Mouse (Mus musculus) forebrain, embryonic 13.5 days (tissue): ENCODE measurements around the gene Cnp. TPM values are rescaled to one million over a fixed set of nuclear protein-coding genes. Genes with fewer than 3 reads are reported as not detected.
A peak's percentile ranks its signal among the peaks of the same experiment; 100 is the strongest.
"Not testable (repeated sequence)": the region's sequence is repeated elsewhere in the genome, so short reads cannot be mapped to it uniquely, and the experiment has no call there.

Source experiments
- ATAC-seq: fragments of 200-750 bp; cut with Nextera tagmentation; 2 replicates; pipeline ENCODE4 v1.8.0; 2017
- H3K27ac ChIP-seq: fragments of 300-500 bp; sonication (generic); 2 replicates; pipeline ENCODE4 v1.5.1; 2015; ENCODE audit warnings: inconsistent platforms, mild to moderate bottlenecking, moderate library complexity
- H3K27me3 ChIP-seq: fragments of 300-500 bp; sonication (generic); 2 replicates; pipeline ENCODE4 v1.6.1; 2015; ENCODE audit warnings: mild to moderate bottlenecking, inconsistent platforms
- H3K36me3 ChIP-seq: fragments of 300-500 bp; sonication (generic); 2 replicates; pipeline ENCODE4 v1.6.1; 2015; ENCODE audit warnings: mild to moderate bottlenecking, inconsistent platforms; ENCODE audit not compliant: poor library complexity, severe bottlenecking
- H3K4me1 ChIP-seq: fragments of 300-500 bp; sonication (generic); 2 replicates; pipeline ENCODE4 v1.6.1; 2015; ENCODE audit warnings: inconsistent platforms
- H3K4me2 ChIP-seq: fragments of 300-500 bp; sonication (generic); 2 replicates; pipeline ENCODE4 v1.6.1; 2015; ENCODE audit warnings: inconsistent platforms, mild to moderate bottlenecking, moderate library complexity
- H3K4me3 ChIP-seq: fragments of 300-500 bp; sonication (generic); 2 replicates; pipeline ENCODE4 v1.5.1; 2015; ENCODE audit warnings: mild to moderate bottlenecking, inconsistent platforms
- H3K9ac ChIP-seq: fragments of 300-500 bp; sonication (generic); 2 replicates; pipeline ENCODE4 v1.6.1; 2015; ENCODE audit warnings: mild to moderate bottlenecking, inconsistent platforms
- H3K9me3 ChIP-seq: fragments of 300-500 bp; sonication (generic); replicated peaks from 2 replicates; pipeline ENCODE4 v1.6.1; 2016; ENCODE audit warnings: inconsistent platforms
- whole genome bisulfite sequencing: fragments of 180-500 bp; shearing (Covaris S2); methylation state at CpG from one replicate; pipeline ENCODE4 v1.1.7; 2015; 5-methylcytosine and 5-hydroxymethylcytosine counted together
- polyA plus RNA-seq: library from polyadenylated mRNA; unstranded; fragments of >200 nt; fragmentation: Nextera tagmentation; extraction: Ambion mirVana; gene quantifications from 2 replicates; pipeline ENCODE4 v1.2.1, GENCODE M21; 2015

The Cnp gene
- polyA plus RNA-seq, 1 experiment from 2014 or later: 20.8 TPM

DNA sequence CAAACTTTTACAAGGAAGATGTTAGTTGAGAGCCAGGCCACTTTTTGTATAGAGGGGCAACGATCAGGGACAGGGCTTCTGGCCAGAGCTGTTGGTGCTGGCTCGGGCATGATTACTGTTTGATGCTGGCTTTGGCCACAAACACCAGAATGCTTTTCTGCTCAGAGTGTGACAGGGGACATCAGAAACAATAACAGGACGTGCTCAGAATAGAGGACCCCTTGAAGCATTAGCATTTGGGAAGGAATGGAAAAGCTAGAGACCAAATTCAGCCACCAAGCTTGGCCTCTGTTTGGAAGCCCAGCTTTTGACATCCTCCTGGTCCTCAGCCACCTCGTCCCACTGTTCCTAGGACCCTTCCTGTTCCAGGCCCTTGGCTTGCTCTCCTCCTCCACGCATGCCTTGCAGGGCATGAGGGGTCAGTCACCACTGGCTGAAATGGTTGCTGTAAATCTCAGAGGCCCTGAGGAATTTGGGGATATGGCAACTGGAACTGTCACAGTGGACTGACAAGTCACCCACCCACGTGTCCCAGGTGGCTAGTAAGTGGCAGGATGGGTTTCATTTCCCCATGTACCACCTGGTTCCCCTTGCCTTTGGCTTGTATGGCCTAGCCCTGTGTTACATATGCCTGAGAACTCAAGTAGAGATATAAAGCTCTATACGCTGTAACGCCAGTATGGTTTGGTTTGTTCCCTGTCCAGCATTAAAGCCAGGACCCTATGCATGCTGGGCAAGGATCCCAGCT lies 3.3 kb downstream of the Cnp start:
- H3K9me3 ChIP-seq: no peaks in the 10 kb centered on the region
- H3K4me3 ChIP-seq: no peak overlapping the region
- peaks cover 52% of the 10 kb centered on the region for H3K36me3 ChIP-seq
- peaks cover 21% of the 10 kb centered on the region for H3K4me1 ChIP-seq
- no peak overlapping the region for H3K4me2 ChIP-seq
- no peak overlapping the region for H3K27ac ChIP-seq
- 82% methylated on average over 8 of the region's 8 CpGs for WGBS
- H3K9ac ChIP-seq: no peak overlapping the region
- ATAC-seq: no peak
- H3K27me3 ChIP-seq: no peaks in the 10 kb centered on the region

DNA sequence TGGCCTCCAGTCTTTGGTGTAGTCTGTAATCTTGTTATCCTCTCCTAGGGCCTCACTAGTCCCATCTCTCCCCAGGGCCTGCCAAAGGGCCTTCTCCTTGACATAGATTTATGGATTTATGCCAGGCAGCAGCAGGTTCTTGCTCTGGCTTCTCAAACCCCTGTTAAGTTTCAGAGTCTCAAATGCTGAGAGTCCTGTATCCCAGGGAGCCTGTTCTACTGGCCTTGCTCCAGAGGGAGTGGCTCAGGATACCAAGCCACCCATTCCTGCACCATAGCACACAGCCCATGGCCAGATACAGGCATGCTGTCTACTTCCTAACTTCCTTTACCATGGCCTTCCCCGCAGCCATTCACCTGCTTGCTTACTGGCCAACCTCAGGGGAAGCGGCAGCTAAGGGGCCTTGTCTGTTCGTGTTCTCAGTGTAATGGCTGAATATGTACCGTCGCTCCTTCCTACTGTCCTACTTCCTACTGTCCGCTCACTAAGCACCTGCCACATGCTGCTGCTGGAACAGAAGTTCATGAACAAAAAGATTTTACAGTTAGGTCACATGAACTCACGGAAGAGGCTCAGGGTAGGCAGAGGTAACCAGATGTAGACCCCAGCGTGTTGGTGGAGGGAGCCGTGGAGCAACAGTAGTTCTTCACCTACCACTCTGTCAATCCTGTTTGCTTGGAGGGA lies 4.6 kb downstream of the Cnp start:
- Histone ChIP-seq H3K4me3 (no peak overlapping the region), H3K36me3 (peaks cover 65% of the 10 kb centered on the region), H3K27ac (no peak overlapping the region), H3K27me3 (no peaks in the 10 kb centered on the region), H3K9me3 (no peaks in the 10 kb centered on the region), H3K4me2 (no peak overlapping the region), H3K9ac (no peak overlapping the region), H3K4me1 (peaks cover 21% of the 10 kb centered on the region)
- no peak for ATAC-seq
- 94% methylated on average over 9 of the region's 9 CpGs for WGBS

DNA sequence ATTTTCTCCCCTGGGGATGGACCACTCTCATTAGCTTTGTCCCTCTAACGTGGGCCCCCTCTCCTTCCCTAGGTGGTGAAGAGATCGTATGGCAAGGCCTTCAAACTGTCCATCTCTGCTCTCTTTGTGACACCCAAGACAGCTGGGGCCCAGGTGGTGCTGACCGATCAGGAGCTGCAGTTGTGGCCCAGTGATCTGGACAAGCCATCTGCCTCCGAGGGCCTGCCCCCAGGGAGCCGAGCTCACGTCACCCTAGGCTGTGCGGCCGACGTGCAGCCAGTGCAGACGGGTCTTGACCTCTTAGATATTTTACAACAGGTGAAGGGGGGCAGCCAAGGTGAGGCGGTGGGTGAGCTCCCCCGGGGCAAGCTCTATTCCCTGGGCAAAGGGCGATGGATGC lies 5.6 kb downstream of the Cnp start:
- H3K9me3 ChIP-seq: no peaks in the 10 kb centered on the region
- no peaks in the 10 kb centered on the region for H3K27me3 ChIP-seq
- peaks cover 75% of the 10 kb centered on the region for H3K36me3 ChIP-seq
- ATAC-seq: no peak
- no peak overlapping the region for H3K4me2 ChIP-seq
- WGBS: 96% methylated on average over 13 of the region's 13 CpGs
- H3K4me3 ChIP-seq: no peak overlapping the region
- no peak overlapping the region for H3K9ac ChIP-seq
- H3K4me1 ChIP-seq: peaks cover 14% of the 10 kb centered on the region
- no peak overlapping the region for H3K27ac ChIP-seq

DNA sequence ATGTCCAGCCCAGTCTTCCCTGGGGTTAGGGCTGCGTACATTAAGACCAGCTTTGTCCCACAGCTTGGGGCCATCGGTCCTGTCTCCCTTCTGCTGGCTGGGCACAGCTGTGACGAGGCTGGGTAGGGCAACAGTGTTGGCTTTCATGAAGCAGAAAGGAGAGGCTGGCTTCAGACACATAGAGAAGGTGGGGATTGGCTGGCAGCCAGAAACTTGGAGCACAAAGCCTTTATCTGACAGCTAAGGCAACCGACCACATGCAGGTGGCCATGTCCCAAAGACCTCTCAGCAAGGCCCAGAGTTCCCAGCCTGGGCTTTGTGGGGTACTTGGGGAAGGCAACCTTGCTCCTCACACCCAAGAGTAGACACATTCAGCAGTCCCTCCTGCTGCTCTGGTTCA lies 7.1 kb downstream of the Cnp start:
- Histone ChIP-seq H3K4me2 (no peak overlapping the region), H3K4me3 (no peak overlapping the region), H3K9me3 (no peaks in the 10 kb centered on the region), H3K36me3 (peaks cover 89% of the 10 kb centered on the region), H3K9ac (no peak overlapping the region; the same call in 1 of the 2 replicates), H3K27me3 (no peaks in the 10 kb centered on the region), H3K27ac (peak overlapping the region; percentile 63), H3K4me1 (peaks cover 7% of the 10 kb centered on the region)
- ATAC-seq: peak; percentile 36; the same call in 1 of the 2 replicates
- 52% methylated on average over 4 of the region's 4 CpGs for WGBS

DNA sequence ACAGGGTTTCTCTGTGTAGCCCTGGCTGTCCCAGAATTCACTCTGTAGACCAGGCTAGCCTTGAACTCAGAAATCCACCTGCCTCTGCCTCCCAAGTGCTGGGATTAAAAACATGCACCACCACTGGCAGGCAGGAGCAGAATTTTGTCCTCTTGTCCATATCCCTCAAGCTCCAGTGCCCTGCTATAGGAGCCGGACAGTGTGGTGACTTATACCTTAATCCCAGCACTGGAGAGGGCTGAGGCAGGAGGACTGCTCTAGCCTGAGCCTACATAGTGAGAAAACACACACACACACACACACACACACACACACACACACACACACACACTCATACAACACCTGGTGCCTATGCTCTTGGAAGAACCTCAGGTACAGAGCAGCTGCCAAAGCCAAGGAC lies 7.7 kb downstream of the Cnp start:
- 92% methylated on average over 1 of the region's 1 CpGs for whole genome bisulfite sequencing
- H3K4me2 ChIP-seq, H3K9ac ChIP-seq, H3K9me3 ChIP-seq, H3K4me1 ChIP-seq, ATAC-seq, H3K27me3 ChIP-seq, H3K27ac ChIP-seq, H3K4me3 ChIP-seq: not testable (repeated sequence)
- peaks cover 93% of the 10 kb centered on the region for H3K36me3 ChIP-seq

DNA sequence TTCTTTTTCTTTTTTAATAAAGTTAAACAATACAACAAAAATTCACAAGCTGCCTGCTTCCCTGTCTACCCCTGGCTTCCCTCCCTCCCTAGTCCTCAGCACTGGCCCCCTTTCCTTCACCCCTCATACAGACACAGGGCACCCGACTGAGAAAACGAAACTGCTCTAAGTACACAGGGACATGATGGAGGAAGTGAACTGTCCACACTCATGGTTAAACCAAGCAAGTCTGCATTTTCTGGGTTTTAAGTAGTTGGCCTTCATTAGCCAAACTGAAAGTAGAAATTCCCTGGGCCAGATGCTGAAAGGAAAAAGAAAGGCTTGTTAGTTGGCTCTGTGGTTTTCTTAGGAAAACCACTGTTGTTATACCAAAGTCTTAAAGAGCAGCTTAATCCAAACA lies 8.1 kb downstream of the Cnp start:
- Histone ChIP-seq H3K9ac (no peak overlapping the region), H3K4me1 (peaks cover 7% of the 10 kb centered on the region), H3K4me3 (no peak overlapping the region), H3K36me3 (peaks cover 98% of the 10 kb centered on the region), H3K4me2 (no peak overlapping the region), H3K27me3 (no peaks in the 10 kb centered on the region), H3K27ac (no peak overlapping the region), H3K9me3 (no peaks in the 10 kb centered on the region)
- 95% methylated on average over 2 of the region's 2 CpGs for WGBS
- ATAC-seq: no peak

DNA sequence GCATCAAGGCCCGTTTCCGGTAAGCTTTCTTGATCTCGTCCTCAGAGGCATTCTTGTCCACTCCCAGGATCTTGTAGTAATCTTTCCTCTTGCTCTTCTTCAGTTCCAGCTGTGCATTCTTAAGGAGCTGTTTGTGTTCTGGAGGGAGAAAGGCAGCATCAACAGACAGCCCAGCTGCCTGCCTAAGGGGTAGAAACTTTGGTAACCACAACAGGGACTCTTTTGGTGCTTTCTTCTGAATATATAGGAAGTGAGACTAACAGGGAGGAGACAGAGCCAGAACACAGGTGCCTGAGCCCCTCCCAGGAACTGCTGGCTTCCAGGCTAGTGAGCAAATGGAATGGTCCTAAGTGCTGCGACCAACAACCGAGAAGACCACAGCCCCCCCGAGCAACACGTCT lies 9.9 kb downstream of the Cnp start:
- Histone ChIP-seq H3K9ac (no peak overlapping the region), H3K4me3 (no peak overlapping the region), H3K4me2 (no peak overlapping the region), H3K36me3 (peaks cover 100% of the 10 kb centered on the region), H3K9me3 (no peaks in the 10 kb centered on the region), H3K27me3 (no peaks in the 10 kb centered on the region), H3K27ac (no peak overlapping the region), H3K4me1 (peaks cover 7% of the 10 kb centered on the region)
- 88% methylated on average over 7 of the region's 7 CpGs for WGBS
- no peak for ATAC-seq

DNA sequence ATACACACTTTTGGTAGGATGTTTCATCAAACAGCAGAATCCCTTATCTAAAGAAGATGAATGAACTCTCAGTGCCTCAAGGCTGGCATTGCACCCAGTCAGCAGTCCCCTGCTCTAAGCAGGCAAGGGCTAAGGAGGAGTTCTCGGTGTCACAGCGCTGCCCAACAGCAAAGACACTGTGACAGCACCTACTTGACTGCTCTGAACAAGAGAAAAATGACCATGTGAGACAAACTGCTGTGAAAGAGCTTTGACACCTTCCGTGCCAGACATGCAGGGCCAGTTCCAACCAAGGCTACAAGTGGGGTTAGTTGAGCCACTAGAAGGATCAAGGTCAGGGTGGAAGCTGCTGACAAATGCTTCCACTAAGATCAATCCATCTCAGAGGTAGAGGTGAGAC lies 10.4 kb downstream of the Cnp start:
- Histone ChIP-seq H3K27me3 (no peaks in the 10 kb centered on the region), H3K27ac (no peak overlapping the region), H3K4me2 (no peak overlapping the region), H3K9ac (no peak overlapping the region), H3K9me3 (no peaks in the 10 kb centered on the region), H3K36me3 (peaks cover 100% of the 10 kb centered on the region), H3K4me3 (no peak overlapping the region), H3K4me1 (peaks cover 7% of the 10 kb centered on the region)
- WGBS: over 99% methylated on average over 3 of the region's 3 CpGs
- ATAC-seq: no peak

DNA sequence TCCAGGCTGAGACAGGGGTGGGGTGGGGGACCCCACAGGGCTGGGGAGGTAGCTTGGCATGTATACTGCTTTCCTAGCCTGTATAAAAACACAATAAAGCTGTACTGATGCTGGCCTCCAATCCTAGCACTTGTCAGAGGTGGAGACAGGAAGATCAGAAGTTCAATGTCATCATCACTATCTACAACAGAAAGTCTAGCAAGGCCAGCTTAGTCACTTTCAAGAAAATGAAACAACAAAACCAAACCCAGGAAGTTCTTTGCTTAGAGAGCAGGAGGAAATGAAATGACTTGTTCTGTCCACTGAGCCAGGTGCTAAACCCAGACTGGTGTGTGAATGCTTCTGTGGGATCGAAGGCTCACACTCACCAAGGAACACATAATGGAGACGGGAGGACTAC lies 13.8 kb downstream of the Cnp start:
- ATAC-seq: no peak

DNA sequence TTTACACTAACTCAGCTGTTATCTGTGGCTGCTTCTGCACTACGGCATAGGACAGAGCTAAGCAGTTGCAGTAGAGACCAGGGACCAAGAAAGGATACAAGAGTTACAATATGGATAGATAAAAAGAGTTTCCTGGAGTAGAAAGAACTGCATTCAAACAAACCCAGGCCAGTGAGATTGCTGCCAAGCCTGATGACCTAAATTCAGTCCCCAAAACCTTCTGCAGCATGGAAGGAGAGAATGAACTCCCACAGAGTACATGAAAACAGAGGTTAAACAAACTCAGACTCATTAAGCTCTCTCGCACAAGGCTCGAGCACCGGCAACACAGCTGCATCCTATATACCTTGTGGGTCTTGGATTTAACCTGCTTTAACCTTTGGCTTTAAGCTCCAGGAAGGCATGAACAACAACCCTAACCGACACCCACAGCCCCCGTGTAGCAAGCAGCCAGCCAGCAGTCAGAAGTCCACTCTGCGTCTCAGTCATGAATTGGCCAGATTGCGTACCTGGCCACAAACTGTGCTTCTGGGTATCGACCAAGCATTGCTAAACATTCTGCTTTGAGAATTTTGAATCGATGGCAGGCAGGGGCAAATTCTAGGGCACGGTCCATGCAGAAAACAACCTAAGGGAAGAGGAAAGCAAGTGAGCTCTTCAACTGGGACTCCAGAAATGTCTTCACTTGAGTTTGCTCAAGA lies 17.8 kb downstream of the Cnp start:
- Histone ChIP-seq H3K9ac (no peak overlapping the region), H3K36me3 (peaks cover 98% of the 10 kb centered on the region), H3K4me2 (no peak overlapping the region), H3K27me3 (no peaks in the 10 kb centered on the region), H3K4me1 (no peaks in the 10 kb centered on the region), H3K4me3 (no peak overlapping the region), H3K27ac (no peak overlapping the region), H3K9me3 (no peaks in the 10 kb centered on the region)
- no peak for ATAC-seq
- WGBS: 88% methylated on average over 11 of the region's 11 CpGs

More for the DNA sequence above, 13.8 kb downstream of the Cnp start:
- 94% methylated on average over 2 of the region's 2 CpGs for WGBS
- no peak overlapping the region for H3K27ac ChIP-seq
- no peaks in the 10 kb centered on the region for H3K9me3 ChIP-seq
- no peak overlapping the region for H3K4me2 ChIP-seq
- no peaks in the 10 kb centered on the region for H3K4me1 ChIP-seq
- no peak overlapping the region for H3K4me3 ChIP-seq
- H3K36me3 ChIP-seq: peaks cover 100% of the 10 kb centered on the region
- H3K9ac ChIP-seq: no peak overlapping the region
- H3K27me3 ChIP-seq: no peaks in the 10 kb centered on the region

DNA sequence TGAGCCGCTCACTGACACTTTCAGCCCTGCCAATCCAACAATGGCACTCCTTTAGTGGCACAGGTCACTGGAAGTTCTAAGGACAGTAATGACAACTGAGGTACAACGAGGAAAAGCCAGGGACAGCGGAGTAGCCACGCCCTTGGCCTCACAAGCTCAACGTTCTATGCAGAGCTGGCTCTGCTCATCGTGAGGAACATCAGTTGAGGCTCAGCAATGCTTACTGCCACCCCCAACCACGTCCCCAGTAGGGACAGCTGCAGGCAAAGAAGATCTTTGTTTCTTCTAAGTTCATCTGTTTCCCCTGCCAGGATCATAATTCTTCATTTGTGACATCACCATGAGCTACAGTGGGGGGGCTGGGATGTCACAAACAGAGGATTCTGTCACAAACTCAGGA lies 19.9 kb downstream of the Cnp start:
- Histone ChIP-seq H3K27me3 (no peaks in the 10 kb centered on the region), H3K27ac (no peak overlapping the region), H3K4me1 (no peaks in the 10 kb centered on the region), H3K4me2 (no peak overlapping the region), H3K4me3 (no peak overlapping the region), H3K9me3 (no peaks in the 10 kb centered on the region), H3K9ac (no peak overlapping the region), H3K36me3 (peaks cover 98% of the 10 kb centered on the region)
- no peak for ATAC-seq
- WGBS: 91% methylated on average over 7 of the region's 7 CpGs

DNA sequence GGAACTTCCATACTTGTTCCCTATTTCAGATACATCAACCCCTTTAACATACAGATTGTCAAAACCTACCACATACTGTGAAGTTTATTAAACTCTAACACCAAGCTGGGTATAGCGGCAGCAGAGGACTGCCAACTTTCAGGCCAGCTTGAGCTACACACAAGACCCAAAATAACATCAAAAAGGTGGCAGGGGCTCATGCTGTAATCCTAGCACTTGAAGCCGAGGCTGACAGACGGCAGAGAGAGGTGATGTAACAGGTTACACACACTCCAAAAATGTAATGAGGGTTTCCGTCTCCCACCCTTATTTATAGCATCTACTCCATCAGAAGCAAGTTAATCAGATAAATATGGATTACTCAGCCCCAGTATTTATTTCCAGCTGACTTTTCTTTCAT lies 20.8 kb downstream of the Cnp start:
- no peaks in the 10 kb centered on the region for H3K9me3 ChIP-seq
- no peak overlapping the region for H3K9ac ChIP-seq
- 86% methylated on average over 4 of the region's 4 CpGs for WGBS
- no peaks in the 10 kb centered on the region for H3K27me3 ChIP-seq
- no peaks in the 10 kb centered on the region for H3K4me1 ChIP-seq
- no peak overlapping the region for H3K27ac ChIP-seq
- no peak overlapping the region for H3K4me3 ChIP-seq
- H3K36me3 ChIP-seq: peaks cover 98% of the 10 kb centered on the region
- no peak overlapping the region for H3K4me2 ChIP-seq
- no peak for ATAC-seq
